Mouse (Mus musculus) adrenal gland (tissue): ENCODE results near the gene Misp.

Experiments used
- intact Hi-C: fragments of 180-260 bp; cut with DNase I; formaldehyde crosslinking; loops from one replicate; pipeline ENCODE4 v1.15.1; 2025
- long read RNA-seq, 2 experiments: library from polyadenylated mRNA; unstranded; transcript quantifications; one replicate each; pipeline ENCODE4 v2.0.0; 2020; ENCODE audit warnings: borderline replicate concordance in 1 of 2; ENCODE audit not compliant: insufficient replicate concordance in 1 of 2

Gene Misp
- long read RNA-seq, experiment 1 = 0 reads
- long read RNA-seq, experiment 2, partial matches to known transcripts = 1 of 1 reads
- long read RNA-seq, experiment 2, other reads (novel, unspliced or antisense) = 0 of 1 reads

DNA sequence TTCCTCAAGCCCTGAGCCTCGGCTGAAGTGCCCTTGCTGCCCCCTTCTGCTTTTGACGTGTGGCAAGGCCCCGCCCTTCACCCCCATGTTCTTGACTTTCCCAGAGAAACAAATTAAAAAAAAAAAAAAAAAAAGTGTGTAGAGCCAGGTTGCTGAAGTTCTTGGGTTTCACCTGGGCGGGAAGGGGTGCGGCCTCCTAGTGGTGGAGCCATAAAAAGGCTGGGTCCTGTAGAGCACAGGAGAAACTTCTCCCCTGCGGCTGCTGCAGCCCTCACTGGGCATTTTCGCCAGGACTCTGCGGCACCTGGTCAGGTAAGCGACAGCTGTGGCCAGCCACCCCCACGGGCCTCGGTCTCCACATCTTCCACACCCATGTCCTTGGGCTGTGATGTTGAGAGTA lies at the start of gene Misp:
TSS of gene Misp (plus strand) at position 208 of the 400 bp plus-strand sequence.
- intact Hi-C loops = loop anchor here (5.0 kb wide), 1 partner anchor 38 kb away; no protein-coding TSS in a partner anchor

DNA sequence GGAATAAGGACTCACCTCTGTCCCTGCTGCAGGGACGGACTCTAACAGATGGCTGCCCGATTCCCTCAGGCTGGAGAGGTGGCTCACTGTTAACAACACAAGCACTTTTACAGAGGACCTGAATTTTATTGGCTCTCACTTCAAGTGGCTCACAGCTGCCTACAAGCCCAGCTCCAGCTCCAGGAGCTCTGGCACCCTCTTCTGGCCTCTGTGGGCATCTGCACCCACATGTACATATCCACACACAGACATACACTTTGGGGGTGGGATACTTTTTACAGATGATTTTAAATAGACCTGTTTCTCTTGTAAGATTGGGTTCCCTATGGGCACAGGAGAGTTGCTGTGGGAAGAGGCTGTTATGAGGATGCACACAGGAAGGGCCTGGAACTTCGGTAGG lies 48.5 kb upstream of the Misp start:
- intact Hi-C loops = loop anchor here (5.0 kb wide), 1 partner anchor 40 kb away; no protein-coding TSS in a partner anchor

DNA sequence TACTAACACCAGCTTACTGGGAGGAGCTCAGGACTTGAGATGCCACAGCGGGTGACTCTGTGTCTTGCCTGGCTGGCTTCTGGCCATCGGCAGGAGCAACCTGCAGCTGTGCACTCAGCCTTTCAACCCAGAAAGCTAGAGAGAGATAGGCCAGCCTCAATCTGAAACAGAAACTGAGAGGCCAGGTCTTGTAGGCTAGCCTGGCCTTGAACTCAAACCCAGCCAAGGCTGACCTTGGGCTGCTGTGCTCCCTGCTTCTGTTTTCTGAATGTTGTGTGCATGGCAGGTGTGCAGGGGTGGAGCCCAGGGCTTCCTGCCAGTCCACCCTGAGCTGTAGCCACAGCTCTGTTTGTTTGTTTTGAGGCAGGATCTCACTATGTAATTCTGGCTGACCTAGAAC lies 47.6 kb upstream of the Misp start:
- intact Hi-C loops = loop anchor here (5.0 kb wide), 1 partner anchor 39 kb away; no protein-coding TSS in a partner anchor

DNA sequence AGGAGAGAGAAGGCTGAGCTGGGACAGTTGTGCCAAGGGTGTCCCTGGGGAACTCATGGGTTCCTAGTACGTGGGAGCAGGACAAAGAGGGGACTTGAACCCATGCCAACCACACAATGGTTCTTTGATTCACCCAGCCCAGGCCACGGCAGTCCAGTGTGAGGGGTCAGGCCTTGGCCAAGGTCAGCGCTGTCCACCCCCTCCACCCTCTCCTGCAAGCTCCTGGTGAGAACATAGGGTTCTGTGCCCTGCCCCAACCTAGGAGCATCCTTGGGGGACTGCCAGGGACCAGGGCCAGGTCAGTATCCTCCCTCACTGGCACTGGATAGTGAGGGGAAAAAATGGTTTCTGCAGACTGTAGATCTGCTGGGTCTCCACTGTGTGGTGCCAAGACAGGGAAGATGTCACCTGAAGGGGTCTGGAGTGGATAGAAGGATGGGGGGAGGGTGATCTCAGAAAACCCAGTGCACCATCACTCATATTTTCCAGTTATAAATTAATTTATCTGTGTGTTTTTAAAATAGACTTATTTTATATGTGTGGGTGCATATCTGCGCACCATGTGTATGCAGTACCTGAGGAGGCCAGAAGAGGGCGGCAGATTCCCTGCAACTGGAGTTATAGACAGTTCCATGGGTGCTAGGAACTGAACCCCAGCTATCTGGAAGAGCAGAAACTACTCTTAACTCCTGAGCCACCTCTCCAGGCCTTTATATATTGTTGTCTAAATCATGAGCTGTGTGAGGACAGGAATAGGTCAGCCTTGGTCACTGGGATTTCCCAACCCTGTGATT lies 46.1 kb upstream of the Misp start:
- intact Hi-C loops = loop anchor here (5.0 kb wide), 1 partner anchor 38 kb away; no protein-coding TSS in a partner anchor

DNA sequence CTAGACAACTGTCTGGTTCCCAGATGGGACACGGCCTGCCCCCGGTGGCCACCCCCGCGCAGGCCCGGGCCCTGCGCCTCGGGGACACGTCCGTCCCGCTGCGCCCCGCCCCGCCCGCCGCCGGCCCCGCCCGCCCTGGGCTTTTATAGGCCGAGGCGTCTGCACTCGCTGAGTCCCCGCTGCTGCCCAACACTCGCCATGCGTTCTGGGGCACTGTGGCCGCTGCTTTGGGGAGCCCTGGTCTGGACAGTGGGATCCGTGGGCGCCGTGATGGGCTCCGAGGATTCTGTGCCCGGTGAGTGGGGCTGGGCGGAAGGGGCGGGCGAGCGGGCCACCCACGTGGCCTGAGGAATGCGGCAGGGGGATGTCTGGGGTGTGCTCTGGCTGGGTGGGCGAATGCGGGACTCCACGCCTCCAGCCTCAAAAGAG lies 43.7 kb upstream of the Misp start, which contains the start of gene Fstl3:
TSS of gene Fstl3 (plus strand) at position 170 of the 429 bp plus-strand sequence.
- intact Hi-C loops = no loop called here

DNA sequence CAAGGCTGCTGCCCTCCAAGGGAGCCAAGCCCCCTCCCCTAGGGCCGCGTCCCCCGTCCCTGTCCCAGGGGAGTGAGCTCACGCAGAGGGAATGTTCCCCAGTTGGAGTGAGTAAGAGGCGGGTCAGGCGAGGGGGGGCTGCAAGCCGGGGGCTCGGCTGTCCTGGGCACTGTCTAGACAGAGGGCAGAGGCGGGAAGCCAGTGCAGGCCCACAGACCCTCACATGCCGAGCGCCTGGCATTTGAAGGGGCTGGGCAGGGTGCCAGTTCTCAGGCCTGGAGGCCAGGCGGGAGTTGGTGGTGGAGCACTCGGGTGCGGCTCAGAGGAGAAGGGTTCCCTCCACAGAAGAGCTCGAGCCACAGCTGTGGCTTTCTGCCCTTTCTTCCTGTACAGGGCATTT lies 42.8 kb upstream of the Misp start:
- intact Hi-C loops = no loop called here

DNA sequence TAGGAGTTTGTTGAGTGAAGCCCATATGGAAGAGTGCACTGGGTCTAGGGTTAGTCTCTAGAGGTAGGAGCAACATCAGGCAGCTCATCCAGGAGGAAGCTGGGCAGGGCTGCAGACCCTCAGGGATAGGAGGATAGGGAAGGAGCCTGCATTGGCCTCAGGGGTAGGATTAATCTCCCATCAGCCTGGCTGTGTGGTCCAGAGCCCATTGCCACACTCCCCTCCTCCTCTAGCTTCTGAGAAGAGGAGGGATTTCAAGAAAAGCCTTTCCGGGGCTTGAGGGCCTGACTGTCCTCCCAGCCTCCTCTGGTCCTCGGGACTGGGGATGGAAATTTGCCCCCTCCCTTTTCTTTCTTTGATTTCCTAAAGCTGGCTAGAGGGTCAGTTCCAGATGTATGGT lies 41.6 kb upstream of the Misp start:
- intact Hi-C loops = no loop called here

DNA sequence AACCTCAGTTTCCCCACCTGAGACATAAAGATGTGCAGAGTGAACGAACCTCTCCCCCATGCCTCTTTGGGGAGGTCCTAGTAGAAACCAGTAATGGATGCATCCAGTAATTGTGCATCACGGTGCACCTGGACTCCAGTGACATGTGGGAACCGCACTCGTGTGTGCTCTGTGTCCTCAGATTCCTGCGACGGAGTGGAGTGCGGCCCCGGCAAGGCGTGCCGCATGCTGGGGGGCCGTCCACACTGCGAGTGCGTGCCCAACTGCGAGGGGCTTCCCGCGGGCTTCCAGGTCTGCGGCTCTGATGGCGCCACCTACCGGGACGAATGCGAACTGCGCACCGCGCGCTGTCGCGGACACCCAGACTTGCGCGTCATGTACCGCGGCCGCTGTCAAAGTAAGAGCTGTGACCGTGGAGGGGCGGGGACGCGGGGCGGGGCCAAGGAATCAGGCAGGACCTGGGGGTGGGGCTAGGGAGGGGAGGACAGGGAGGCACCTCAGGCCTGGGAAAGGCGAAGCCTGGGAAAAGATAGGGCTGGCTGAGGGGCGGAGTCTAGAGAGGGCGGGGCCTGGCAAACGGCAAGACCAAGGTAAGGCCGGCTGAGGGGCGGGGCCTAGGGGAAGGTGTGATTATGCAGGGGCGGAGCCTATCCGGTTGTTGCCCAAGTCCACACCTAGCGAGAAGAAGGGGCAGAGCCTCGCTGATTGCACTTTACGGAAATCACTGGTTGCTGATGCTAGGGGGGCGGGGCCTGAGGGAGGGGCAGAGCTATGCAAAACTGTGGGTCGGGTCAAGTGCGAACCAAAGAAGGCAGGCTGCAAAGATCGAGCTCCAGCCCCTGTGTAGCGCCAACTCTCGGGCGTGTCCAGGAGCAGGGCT lies 40.8 kb upstream of the Misp start:
- intact Hi-C loops = loop anchor here (5.0 kb wide), 2 partner anchors 42 to 73 kb away; partner anchors contain the start of gene Misp

DNA sequence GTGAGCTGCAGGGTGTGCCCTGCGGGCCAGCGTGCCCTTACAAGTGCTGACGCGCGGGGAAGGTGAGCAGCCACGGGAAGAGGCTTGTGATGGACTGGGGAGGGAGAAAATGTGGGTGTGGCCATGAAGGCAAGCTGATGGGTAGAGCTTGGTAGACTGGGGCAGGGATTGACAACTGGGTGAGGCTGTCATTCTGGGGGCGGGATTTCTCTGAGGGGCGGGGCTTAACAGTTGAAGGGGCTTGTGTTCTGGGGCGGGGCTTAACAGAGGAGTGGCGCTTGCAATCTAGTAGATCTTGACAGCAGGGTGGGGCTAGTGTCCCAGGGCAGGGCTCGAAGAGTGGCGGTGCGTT lies 40.1 kb upstream of the Misp start:
- intact Hi-C loops = loop anchor here (5.0 kb wide), 2 partner anchors 42 to 73 kb away; partner anchors contain the start of gene Misp

DNA sequence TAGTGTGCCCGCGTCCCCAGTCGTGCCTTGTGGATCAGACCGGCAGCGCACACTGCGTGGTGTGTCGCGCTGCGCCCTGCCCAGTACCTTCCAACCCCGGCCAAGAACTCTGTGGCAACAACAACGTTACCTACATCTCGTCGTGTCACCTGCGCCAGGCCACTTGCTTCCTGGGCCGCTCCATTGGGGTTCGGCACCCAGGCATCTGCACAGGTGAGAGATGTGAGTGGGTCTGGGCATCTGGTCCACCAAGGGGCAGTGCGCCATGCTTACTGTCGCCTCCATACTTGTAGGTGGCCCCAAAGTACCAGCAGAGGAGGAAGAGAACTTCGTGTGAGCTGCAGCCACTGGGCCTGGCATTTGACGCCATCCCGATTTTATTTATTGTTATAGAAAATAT lies 39.6 kb upstream of the Misp start:
- intact Hi-C loops = loop anchor here (5.0 kb wide), 2 partner anchors 41 to 74 kb away; partner anchors contain the start of gene Misp

DNA sequence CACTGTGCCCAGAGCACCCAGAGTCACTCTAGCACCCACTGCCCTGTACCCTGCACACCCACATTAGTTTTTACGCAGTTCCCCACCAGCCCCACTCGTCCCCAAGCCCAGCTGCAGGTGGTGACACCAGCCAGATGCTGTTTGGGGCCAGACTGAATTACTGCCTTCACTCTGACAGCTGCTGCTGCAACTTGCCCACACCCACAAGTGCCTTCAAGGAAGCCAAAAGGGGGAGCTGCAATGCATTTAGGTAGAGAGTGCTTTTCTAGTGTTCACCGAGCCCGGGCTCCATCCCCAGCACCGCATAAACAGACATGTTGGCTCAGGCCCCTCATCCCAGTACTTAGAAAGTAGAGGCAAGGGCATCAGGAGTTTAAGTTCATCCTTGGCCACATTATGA lies 38.8 kb upstream of the Misp start:
- intact Hi-C loops = loop anchor here (5.0 kb wide), 2 partner anchors 40 to 75 kb away; partner anchors contain the start of gene Misp

DNA sequence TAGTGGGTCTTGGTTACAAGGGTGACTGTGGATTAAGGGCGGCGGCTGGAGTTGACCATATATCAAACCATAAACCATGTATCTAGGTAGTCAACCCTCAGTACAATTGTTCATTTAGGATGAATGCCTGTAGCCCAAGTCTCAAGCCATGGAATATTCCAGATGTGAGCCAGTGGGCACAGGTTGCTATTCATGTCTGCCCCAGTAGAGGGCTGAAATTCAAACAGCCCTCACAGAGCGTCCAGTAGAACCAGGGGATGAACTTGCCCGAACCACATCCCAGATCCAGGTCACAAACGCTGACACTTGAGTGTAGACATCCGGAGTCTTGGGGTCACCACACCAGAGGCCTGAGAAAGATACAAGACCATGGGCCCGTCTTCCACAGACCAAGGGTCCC lies 37.7 kb upstream of the Misp start:
- intact Hi-C loops = loop anchor here (5.0 kb wide), 2 partner anchors 39 to 76 kb away; partner anchors contain the start of gene Misp

DNA sequence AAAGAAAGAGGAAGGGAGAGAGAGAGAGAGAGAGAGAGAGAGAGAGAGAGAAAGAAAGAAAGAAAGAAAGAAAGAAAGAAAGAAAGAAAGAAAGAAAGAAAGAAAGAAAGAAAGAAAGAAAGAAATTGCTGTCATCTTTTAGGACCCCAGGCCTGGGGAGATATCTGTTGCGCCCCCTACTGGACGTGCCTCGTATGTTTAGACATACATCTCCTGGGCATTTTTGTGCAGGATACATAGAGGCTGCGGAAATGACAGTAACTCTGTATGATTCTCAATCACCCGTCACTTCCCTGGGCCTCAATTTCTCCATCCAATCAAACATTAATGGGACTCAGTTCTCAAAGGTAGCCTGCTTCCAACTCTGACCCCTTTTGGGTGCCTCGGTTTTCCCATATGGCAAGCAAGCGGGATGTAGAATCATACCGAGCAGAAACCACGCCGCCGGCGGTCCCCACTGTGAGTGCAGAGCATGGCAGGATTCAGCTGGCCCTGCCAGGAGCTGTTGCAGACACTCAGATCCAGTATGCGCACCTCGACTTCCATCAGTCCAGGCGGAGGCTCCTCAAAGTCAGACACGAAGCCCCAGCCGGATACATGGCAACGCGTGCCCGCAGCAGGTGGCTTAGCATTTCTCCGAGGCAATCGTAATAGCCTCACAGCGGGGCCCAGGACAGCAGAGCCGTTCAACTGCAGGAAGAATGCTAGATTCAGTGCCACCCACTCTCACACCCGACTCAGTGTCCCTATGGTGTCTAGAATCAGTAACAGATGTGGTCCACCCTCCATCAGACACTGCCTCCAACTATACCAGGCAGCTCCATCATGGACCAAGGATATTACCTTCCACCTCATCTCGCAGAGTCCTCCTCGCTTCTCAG lies 36.6 kb upstream of the Misp start:
- intact Hi-C loops = loop anchor here (5.0 kb wide), 2 partner anchors 38 to 77 kb away; partner anchors contain the start of gene Misp

DNA sequence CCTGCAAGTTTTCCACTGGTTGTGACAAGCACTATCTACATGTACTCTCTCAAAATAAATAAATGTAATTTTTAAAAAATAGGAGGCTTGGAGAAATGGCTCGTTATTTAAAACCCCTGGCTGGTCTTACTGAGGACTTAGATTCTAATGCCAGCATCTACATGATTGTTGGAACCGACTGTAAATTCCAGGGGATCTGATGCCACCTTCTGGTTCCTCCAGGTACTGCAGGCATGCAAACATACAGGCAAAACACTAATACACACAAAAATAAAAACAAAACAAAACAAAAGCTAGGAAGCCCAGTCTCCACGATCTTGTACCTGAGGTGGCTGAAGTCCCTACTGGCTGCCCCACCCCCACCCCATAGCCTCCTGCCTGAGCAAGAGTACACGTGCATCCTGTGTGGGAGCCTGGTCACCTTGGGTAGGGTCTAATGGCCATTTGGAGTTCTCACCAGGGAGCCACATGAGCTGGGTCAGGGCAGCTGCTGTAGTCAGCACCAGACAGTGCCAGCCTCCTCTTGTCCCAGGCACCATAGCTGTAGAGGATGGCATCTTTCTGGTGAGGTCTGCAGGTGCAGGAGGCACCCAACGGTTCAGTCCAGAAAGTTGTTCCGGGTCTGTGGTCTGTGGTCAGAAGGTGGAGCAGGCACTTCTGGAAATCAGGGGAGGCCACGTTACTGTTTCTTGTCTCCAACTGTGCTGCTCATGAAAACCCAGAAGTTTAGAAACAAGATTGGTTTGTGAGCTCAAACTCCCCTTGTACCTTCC lies 32.2 kb upstream of the Misp start:
- intact Hi-C loops = loop anchor here (5.0 kb wide), 1 partner anchor 91 kb away; no protein-coding TSS in a partner anchor

DNA sequence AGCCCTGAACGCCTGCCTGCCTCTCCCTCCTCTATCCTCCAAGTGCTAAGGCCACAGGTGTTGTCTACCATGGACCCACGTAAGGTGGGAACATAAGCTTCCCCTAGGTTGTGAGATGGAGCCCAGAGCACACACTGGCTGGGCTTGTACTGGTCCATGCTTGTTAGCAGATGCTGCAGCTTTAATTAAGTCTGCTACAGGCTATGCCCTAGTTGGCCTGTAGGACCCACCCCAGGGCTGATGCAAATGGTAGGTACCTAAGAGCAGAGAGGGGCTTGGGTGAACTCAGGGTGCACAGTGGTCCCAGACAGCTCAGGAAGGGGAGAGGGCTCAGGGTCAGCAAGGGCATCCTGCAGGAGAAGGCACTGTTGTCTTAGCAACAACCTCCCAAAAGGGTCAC lies 31.2 kb upstream of the Misp start:
- intact Hi-C loops = loop anchor here (5.0 kb wide), 1 partner anchor 92 kb away; no protein-coding TSS in a partner anchor

DNA sequence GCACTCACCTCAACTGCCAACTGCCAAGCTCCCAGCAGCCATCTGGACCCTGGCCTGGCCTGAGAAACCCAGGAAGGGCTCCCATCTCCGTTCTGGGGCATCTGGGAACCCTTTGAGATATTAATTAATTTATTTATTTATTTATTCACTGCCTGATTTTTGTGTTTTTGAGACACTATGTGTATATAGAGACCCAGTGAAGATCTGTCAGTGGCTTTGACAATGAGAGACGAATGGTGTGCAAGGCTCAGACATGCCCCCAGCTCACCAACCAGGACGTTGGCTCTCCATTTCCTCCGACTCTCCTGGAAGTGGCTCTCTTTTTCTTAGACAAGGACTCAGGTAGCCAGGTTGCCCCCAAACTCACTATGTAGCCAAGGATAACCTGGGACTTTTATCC lies 29.9 kb upstream of the Misp start, which contains the start of gene Prss57:
TSS of gene Prss57 (minus strand) at position 101 of the 400 bp plus-strand sequence.
- intact Hi-C loops = no loop called here

DNA sequence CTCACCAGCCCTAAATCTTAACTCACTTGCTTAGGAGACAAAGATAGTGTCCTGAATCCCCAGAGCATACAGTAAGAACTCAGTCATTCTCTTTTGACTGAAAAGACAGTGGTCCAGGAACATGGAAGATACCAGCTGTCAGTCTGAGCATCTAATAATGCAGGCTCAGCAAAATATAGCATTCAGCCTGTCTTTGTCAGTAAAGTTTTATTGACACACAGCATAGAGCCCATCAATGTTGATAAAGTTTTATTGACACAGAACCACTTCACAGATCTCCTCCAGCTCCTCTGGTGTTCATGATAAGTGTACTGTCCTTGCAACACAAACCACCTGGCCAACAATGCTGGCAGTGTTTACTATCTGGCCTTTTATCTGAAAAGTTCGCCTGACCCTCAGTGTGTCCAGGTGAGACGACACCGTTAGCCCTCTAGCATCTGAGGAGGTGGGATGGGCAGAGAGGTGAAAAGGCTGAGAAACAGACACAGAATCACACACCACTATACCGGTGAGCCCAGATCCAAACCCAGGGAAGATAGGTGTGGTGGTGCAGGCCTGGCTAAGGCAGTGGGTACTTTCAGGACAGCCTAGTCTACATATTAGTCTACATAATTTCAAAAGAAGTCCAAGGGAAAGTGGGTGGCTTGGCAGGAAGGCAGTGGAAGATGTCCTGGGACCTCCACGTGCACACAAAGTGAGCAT lies 28.3 kb upstream of the Misp start:
- intact Hi-C loops = loop anchor here (1.0 kb wide), 1 partner anchor 19 kb away; no protein-coding TSS in a partner anchor

DNA sequence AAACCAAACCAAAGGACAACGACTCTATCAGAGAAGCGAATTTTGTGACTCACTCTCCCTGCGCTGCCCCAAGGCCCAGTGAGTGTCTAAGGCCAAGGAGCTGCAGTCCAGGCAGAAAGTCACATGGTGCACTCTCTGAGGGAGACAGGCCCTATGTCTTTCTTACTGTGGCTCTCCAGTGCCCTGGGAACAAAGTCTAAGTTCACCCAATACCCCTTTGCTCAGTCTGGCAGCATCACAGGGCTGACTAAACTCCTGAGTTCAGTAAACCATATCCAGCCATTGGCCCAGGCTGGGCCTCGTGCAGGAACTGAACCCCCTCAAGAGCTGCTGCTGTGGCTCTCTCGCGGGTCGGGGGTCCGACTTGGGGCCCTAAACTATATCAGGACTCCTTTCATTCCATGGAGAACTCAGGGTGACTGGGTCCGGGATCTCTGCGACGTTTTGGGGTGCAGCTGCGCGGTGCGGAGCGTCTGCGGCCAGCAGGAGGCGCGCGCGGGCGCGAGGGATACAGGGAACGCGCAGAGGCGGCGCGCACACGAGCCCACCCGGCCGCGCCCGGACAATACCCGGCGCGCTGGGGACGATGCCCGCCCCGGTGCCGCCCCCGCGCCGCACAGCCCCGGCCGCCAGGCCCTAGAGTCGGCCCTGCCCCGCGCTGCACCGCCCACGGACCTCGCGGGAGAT lies 27.6 kb upstream of the Misp start, which contains the start of gene Palm:
TSS of gene Palm (plus strand) at position 522 of the 687 bp plus-strand sequence.
- intact Hi-C loops = loop anchor here (1.0 kb wide), 1 partner anchor 18 kb away; no protein-coding TSS in a partner anchor
